Mouse (Mus musculus) midbrain, embryonic 16.5 days (tissue): ENCODE results near the gene Bcl2. TPM values are rescaled to one million over a fixed set of nuclear protein-coding genes. Genes with fewer than 3 reads are reported as not detected.

Experiments
- ATAC-seq: fragments of 200-750 bp; cut with Nextera tagmentation; 2 replicates; pipeline ENCODE4 v1.8.0; 2017; ENCODE audit warnings: moderate TSS enrichment
- H3K27ac ChIP-seq: fragments of 300-500 bp; sonication (generic); 2 replicates; pipeline ENCODE4 v1.5.1; 2014; ENCODE audit warnings: mild to moderate bottlenecking, low read length, mixed read lengths
- H3K27me3 ChIP-seq: fragments of 300-500 bp; sonication (generic); 2 replicates; pipeline ENCODE4 v1.6.1; 2014; ENCODE audit warnings: low read depth, low read length, mixed read lengths; ENCODE audit not compliant: control insufficient read depth, insufficient read depth
- H3K36me3 ChIP-seq: fragments of 300-500 bp; sonication (generic); 2 replicates; pipeline ENCODE4 v1.6.1; 2014; ENCODE audit warnings: mild to moderate bottlenecking, low read length, moderate library complexity, mixed read lengths; ENCODE audit not compliant: control insufficient read depth, insufficient read depth
- H3K4me1 ChIP-seq: fragments of 300-500 bp; sonication (generic); 2 replicates; pipeline ENCODE4 v1.6.1; 2014; ENCODE audit warnings: mild to moderate bottlenecking, low read length, mixed read lengths; ENCODE audit not compliant: control insufficient read depth, insufficient read depth
- H3K4me2 ChIP-seq: fragments of 300-500 bp; sonication (generic); 2 replicates; pipeline ENCODE4 v1.6.1; 2014; ENCODE audit warnings: mild to moderate bottlenecking, low read length, mixed read lengths
- H3K4me3 ChIP-seq: fragments of 300-500 bp; sonication (generic); 2 replicates; pipeline ENCODE4 v1.5.1; 2014; ENCODE audit warnings: low read depth, mild to moderate bottlenecking, low read length, moderate library complexity, mixed read lengths
- H3K9ac ChIP-seq: fragments of 300-500 bp; sonication (generic); 2 replicates; pipeline ENCODE4 v1.6.1; 2014; ENCODE audit warnings: low read depth, low read length, mixed read lengths
- H3K9me3 ChIP-seq: fragments of 300-500 bp; sonication (generic); replicated peaks from 2 replicates; pipeline ENCODE4 v1.6.1; 2014; ENCODE audit warnings: mild to moderate bottlenecking, low read length, mixed read lengths; ENCODE audit not compliant: control insufficient read depth, poor library complexity, severe bottlenecking
- WGBS: fragments of 180-500 bp; shearing (Covaris S2); extraction: QIAGEN DNeasy Blood & Tissue Kit; methylation state at CpG from one replicate; pipeline ENCODE4 v1.1.7; 2014; 5-methylcytosine and 5-hydroxymethylcytosine counted together
- polyA plus RNA-seq: library from polyadenylated mRNA; unstranded; fragments of >200 nt; fragmentation: Nextera tagmentation; extraction: Ambion mirVana; gene quantifications from 2 replicates; pipeline ENCODE4 v1.2.1, GENCODE M21; 2015

The Bcl2 gene
- polyA plus RNA-seq, 1 experiment from 2014 or later, result 16.2 TPM

- H3K4me2 ChIP-seq, result 0 out of 2 replicates have a peak overlapping the region, but pooled peaks have one; percentile 5
- H3K4me3 ChIP-seq, result no peak overlapping the region
- H3K9ac ChIP-seq, result no peak overlapping the region
- H3K27ac ChIP-seq, result peak overlapping the region; percentile 72
- H3K36me3 ChIP-seq, result no peaks in the 10 kb centered on the region
- peaks cover 14% of the 10 kb centered on the region for H3K4me1 ChIP-seq
- no peaks in the 10 kb centered on the region for H3K27me3 ChIP-seq
- 59% methylated on average over 4 of the region's 4 CpGs for WGBS
- ATAC-seq, result peak; percentile 16; the same call in 1 of the 2 replicates
- H3K9me3 ChIP-seq, result no peaks in the 10 kb centered on the region
Measured at GRCm38 (mm10) chr1:106603406-106603805, 110.7 kb downstream of the Bcl2 start.

- Histone ChIP-seq H3K4me3 (no peak overlapping the region), H3K36me3 (no peaks in the 10 kb centered on the region), H3K9me3 (no peaks in the 10 kb centered on the region), H3K4me1 (peaks cover 14% of the 10 kb centered on the region), H3K4me2 (peak overlapping the region; percentile 12; the same call in 1 of the 2 replicates), H3K27me3 (no peaks in the 10 kb centered on the region), H3K9ac (no peak overlapping the region; the same call in 1 of the 2 replicates), H3K27ac (peak overlapping the region; percentile 72)
- ATAC-seq, result peak; percentile 86
- 31% methylated on average over 6 of the region's 6 CpGs for WGBS
Measured at GRCm38 (mm10) chr1:106602941-106603340, 111.1 kb downstream of the Bcl2 start.

- peak overlapping the region; percentile 12; the same call in 1 of the 2 replicates for H3K4me2 ChIP-seq
- peaks cover 14% of the 10 kb centered on the region for H3K4me1 ChIP-seq
- no peaks in the 10 kb centered on the region for H3K9me3 ChIP-seq
- no peaks in the 10 kb centered on the region for H3K27me3 ChIP-seq
- H3K27ac ChIP-seq, result peak overlapping the region; percentile 72; the same call in 1 of the 2 replicates
- 68% methylated on average over 5 of the region's 5 CpGs for WGBS
- H3K36me3 ChIP-seq, result no peaks in the 10 kb centered on the region
- no peak for ATAC-seq
- no peak overlapping the region for H3K4me3 ChIP-seq
- no peak overlapping the region for H3K9ac ChIP-seq
Measured at GRCm38 (mm10) chr1:106602536-106602935, 111.5 kb downstream of the Bcl2 start.

GRCm38 (mm10) chr1:106601247-106601646 is 112.8 kb downstream of the Bcl2 start:
- H3K36me3 ChIP-seq, result no peaks in the 10 kb centered on the region
- H3K4me2 ChIP-seq, result no peak overlapping the region
- no peak overlapping the region for H3K9ac ChIP-seq
- H3K4me1 ChIP-seq, result peaks cover 14% of the 10 kb centered on the region
- H3K27me3 ChIP-seq, result no peaks in the 10 kb centered on the region
- 91% methylated on average over 4 of the region's 4 CpGs for WGBS
- ATAC-seq, result no peak
- no peaks in the 10 kb centered on the region for H3K9me3 ChIP-seq
- H3K4me3 ChIP-seq, result no peak overlapping the region
- H3K27ac ChIP-seq, result no peak overlapping the region

GRCm38 (mm10) chr1:106600841-106601240 is 113.2 kb downstream of the Bcl2 start:
- no peak overlapping the region for H3K9ac ChIP-seq
- H3K9me3 ChIP-seq, result no peaks in the 10 kb centered on the region
- H3K4me2 ChIP-seq, result no peak overlapping the region
- no peak for ATAC-seq
- no peak overlapping the region for H3K4me3 ChIP-seq
- WGBS, result 90% methylated on average over 5 of the region's 5 CpGs
- H3K4me1 ChIP-seq, result peaks cover 14% of the 10 kb centered on the region
- H3K27ac ChIP-seq, result no peak overlapping the region
- H3K27me3 ChIP-seq, result no peaks in the 10 kb centered on the region
- no peaks in the 10 kb centered on the region for H3K36me3 ChIP-seq

GRCm38 (mm10) chr1:106598292-106598583 is 115.8 kb downstream of the Bcl2 start:
- no peaks in the 10 kb centered on the region for H3K27me3 ChIP-seq
- H3K27ac ChIP-seq, result no peak overlapping the region
- no peaks in the 10 kb centered on the region for H3K36me3 ChIP-seq
- H3K4me3 ChIP-seq, result no peak overlapping the region
- H3K9me3 ChIP-seq, result no peaks in the 10 kb centered on the region
- no peak overlapping the region for H3K4me2 ChIP-seq
- H3K9ac ChIP-seq, result no peak overlapping the region
- 87% methylated on average over 2 of the region's 2 CpGs for WGBS
- ATAC-seq, result no peak
- peaks cover 8% of the 10 kb centered on the region for H3K4me1 ChIP-seq

GRCm38 (mm10) chr1:106597575-106598291 is 116.3 kb downstream of the Bcl2 start:
- H3K4me3 ChIP-seq, result no peak overlapping the region
- peaks cover 4% of the 10 kb centered on the region for H3K4me1 ChIP-seq
- H3K36me3 ChIP-seq, result no peaks in the 10 kb centered on the region
- no peaks in the 10 kb centered on the region for H3K27me3 ChIP-seq
- ATAC-seq, result no peak
- no peak overlapping the region for H3K4me2 ChIP-seq
- H3K9ac ChIP-seq, result no peak overlapping the region
- no peak overlapping the region for H3K27ac ChIP-seq
- WGBS, result 81% methylated on average over 5 of the region's 5 CpGs
- H3K9me3 ChIP-seq, result no peaks in the 10 kb centered on the region

- H3K36me3 ChIP-seq, result no peaks in the 10 kb centered on the region
- no peak overlapping the region for H3K4me3 ChIP-seq
- H3K9me3 ChIP-seq, result no peaks in the 10 kb centered on the region
- H3K4me2 ChIP-seq, result no peak overlapping the region
- no peak overlapping the region for H3K27ac ChIP-seq
- WGBS, result 98% methylated on average over 1 of the region's 1 CpGs
- H3K27me3 ChIP-seq, result no peaks in the 10 kb centered on the region
- no peak overlapping the region for H3K9ac ChIP-seq
- no peak for ATAC-seq
- no peaks in the 10 kb centered on the region; the same call in 1 of the 2 replicates for H3K4me1 ChIP-seq
Measured at GRCm38 (mm10) chr1:106596380-106596779, 117.7 kb downstream of the Bcl2 start.

GRCm38 (mm10) chr1:106595286-106595885 is 118.7 kb downstream of the Bcl2 start:
- H3K27me3 ChIP-seq, result no peaks in the 10 kb centered on the region
- ATAC-seq, result no peak
- WGBS, result 67% methylated on average over 6 of the region's 6 CpGs

More at GRCm38 (mm10) chr1:106595286-106595885, 118.7 kb downstream of the Bcl2 start:
- no peak overlapping the region for H3K4me3 ChIP-seq
- no peaks in the 10 kb centered on the region; the same call in 1 of the 2 replicates for H3K4me1 ChIP-seq
- H3K36me3 ChIP-seq, result no peaks in the 10 kb centered on the region
- H3K9me3 ChIP-seq, result no peaks in the 10 kb centered on the region
- H3K27ac ChIP-seq, result no peak overlapping the region
- no peak overlapping the region for H3K9ac ChIP-seq
- no peak overlapping the region for H3K4me2 ChIP-seq
